Mouse (Mus musculus): Measurements from ENCODE around the gene Krt81. TPM values are rescaled to one million over a fixed set of nuclear protein-coding genes. Genes with fewer than 3 reads are reported as not detected.

Gene Krt81
- polyA plus RNA-seq, 1 experiment from 2014 or later: not detected

DNA sequence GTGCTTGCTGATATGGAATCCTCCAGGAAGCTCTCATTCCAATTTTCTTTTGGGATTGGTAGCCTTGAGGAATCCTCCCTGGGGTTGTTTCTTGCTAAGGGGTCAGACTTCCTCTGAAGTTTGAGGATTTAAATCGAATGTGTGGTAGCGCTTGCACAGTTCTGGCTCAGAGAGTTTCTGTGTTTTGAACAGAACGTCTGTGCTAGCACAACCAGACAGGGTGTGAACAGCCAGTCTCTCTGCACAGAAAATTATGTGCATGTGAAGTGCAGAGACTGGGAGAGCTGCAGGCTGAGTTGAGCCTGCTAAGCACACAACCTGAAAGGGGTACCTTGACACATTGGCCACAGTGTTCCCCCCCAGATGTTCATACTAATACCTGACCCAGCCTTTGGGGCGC, 22.7 kb downstream of the Krt81 start:
- no peaks in the 10 kb centered on the region for H3K36me3 ChIP-seq (replicated peaks)
- WGBS: 85% methylated on average over 4 of the region's 4 CpGs

DNA sequence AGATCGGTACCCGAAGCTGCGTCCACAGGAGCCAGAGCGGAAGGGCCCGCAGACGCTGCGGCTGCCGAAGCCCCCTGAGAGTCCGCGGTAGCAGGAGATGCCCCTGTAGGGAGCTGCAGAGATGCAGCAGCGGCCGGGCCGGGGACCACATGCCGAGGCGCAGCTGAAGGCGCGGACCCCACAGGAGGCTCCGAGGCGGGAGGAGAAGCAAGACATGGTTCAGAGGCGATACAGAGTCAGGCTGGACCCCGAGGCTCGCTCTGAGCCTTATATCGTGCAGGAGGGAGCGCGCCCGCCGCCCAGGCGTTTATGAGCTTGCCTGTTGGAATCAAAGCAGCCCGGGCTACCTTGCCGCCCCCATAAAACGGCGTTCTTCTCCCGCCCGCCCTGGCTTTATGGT, 25.0 kb downstream of the Krt81 start, which contains the start of gene Krt87:
Krt87 (minus strand) TSS at position 250 of the 400 bp plus-strand sequence.
- Histone ChIP-seq H3K9me3 (no peaks in the 10 kb centered on the region), H3K36me3 (replicated peaks) (no peaks in the 10 kb centered on the region), H3K27me3 (ENCODE audit: poor library complexity, severe bottlenecking) (peaks cover 56% of the 10 kb centered on the region), H3K27ac (no peak within 1 kb of the TSS), H3K4me3 (peak within 1 kb of the TSS; percentile 50), H3K4me1 (peaks cover 9% of the 10 kb centered on the region)
- no peak for DNase-seq (ENCODE audit: extremely low spot score, low spot score)
- 3% methylated on average over 34 of the region's 34 CpGs for WGBS

More for the DNA sequence above, 22.7 kb downstream of the Krt81 start:
- Histone ChIP-seq H3K4me1 (peaks cover 9% of the 10 kb centered on the region), H3K9me3 (no peaks in the 10 kb centered on the region), H3K4me3 (no peak overlapping the region), H3K27ac (no peak overlapping the region), H3K27me3 (ENCODE audit: poor library complexity, severe bottlenecking) (peaks cover 56% of the 10 kb centered on the region)
- no peak for DNase-seq (ENCODE audit: extremely low spot score, low spot score)

DNA sequence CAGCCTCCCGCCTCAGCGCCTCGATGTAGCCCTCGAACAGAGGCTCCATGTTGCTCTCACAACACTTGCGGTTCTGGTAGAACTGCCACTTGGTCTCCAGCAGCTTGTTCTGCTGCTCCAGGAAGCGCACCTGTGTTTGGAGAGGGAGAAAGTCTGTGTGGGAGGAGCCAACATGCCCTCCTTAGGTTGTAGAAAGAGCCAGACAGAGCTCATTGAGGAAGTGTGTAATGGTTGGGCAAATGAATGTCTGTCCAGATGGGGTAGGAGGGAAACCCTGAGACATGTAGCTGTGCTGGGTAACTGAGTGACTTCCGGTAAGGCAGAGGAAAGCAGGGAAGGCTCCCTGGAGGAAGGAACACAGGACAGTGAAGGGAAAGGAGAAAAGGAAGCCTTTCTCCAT, 26.9 kb downstream of the Krt81 start:
- H3K27me3 ChIP-seq (ENCODE audit: poor library complexity, severe bottlenecking): peaks cover 56% of the 10 kb centered on the region

DNA sequence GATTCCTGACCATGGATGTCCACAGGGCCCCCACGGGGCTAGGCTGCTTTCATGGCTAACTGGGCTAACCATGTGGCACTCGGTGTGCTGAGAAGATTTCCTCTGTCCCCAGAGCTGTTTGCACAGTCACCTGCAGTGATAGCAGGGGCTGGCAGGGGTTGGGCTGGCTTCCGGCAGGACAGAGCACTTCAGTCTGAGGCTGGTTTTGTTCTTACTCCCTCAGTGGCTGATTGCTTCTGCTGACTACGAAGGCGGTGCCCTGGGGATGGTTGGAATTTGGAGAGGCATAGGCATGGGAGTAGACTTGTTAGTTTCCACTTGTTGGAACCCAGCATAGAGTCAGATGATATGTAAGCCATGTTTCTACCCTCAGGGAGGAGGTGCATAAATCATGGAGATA, 38.6 kb downstream of the Krt81 start:
- no peak overlapping the region for H3K4me3 ChIP-seq

More for the DNA sequence above, 26.9 kb downstream of the Krt81 start:
- 91% methylated on average over 7 of the region's 7 CpGs for WGBS
- H3K4me1 ChIP-seq: peaks cover 9% of the 10 kb centered on the region
- H3K9me3 ChIP-seq: no peaks in the 10 kb centered on the region
- no peak overlapping the region for H3K4me3 ChIP-seq
- DNase-seq (ENCODE audit: extremely low spot score, low spot score): no peak
- H3K27ac ChIP-seq: no peak overlapping the region
- no peaks in the 10 kb centered on the region for H3K36me3 ChIP-seq (replicated peaks)

DNA sequence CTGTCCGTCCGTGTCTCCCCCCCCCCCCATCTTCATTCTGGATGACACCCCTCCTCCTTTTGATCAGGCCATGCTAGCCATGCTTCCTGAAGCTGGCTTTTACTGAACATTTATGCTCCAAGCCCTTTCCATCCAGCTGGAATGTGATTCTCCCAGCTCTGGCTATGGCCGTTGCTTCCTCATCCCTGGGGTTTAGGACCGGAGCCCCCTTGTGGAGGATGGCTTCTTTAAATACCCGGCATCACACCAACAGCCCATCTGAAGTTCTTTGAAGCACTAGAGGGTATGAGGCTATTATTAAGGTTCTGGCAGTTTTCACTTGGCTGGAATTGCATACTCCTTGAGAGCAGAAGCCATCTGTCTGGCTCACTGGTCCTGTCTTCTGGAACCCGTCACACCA, 42.6 kb downstream of the Krt81 start:
- Histone ChIP-seq H3K4me3 (no peak overlapping the region), H3K36me3 (replicated peaks) (no peaks in the 10 kb centered on the region), H3K27me3 (ENCODE audit: poor library complexity, severe bottlenecking) (no peaks in the 10 kb centered on the region), H3K4me1 (peaks cover 4% of the 10 kb centered on the region; the same call in 1 of the 2 replicates), H3K27ac (no peak overlapping the region), H3K9me3 (no peaks in the 10 kb centered on the region)
- WGBS: 65% methylated on average over 6 of the region's 6 CpGs
- DNase-seq (ENCODE audit: extremely low spot score, low spot score): no peak

More for the DNA sequence above, 38.6 kb downstream of the Krt81 start:
- H3K27ac ChIP-seq: no peak overlapping the region
- H3K9me3 ChIP-seq: no peaks in the 10 kb centered on the region
- no peaks in the 10 kb centered on the region for H3K36me3 ChIP-seq (replicated peaks)
- DNase-seq (ENCODE audit: extremely low spot score, low spot score): no peak
- H3K27me3 ChIP-seq (ENCODE audit: poor library complexity, severe bottlenecking): 0 out of 2 replicates have a peak, but pooled peaks cover 3% of the 10 kb centered on the region
- peaks cover 4% of the 10 kb centered on the region; the same call in 1 of the 2 replicates for H3K4me1 ChIP-seq
- WGBS: 28% methylated on average over 5 of the region's 5 CpGs

DNA sequence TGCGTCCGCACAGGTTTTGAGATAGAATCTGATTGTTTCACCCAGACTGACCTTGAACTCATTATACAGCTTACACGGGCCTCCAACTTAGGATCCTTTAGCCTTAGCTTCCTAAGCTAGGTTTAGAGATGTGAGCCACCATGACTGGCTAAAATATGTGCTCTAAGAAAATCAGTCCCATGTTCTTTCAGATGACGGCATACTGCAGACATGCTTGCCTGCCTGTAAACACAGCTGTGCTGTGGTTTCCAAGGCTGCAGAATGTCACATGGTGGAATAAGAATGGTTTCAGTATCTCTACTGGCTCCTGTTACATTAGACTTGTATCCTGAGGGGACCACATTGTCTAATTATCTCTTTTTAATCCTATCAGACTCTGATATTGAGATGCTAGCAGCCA, 44.6 kb downstream of the Krt81 start:
- WGBS: 89% methylated on average over 4 of the region's 4 CpGs
- DNase-seq (ENCODE audit: extremely low spot score, low spot score): no peak
- no peak overlapping the region for H3K27ac ChIP-seq

DNA sequence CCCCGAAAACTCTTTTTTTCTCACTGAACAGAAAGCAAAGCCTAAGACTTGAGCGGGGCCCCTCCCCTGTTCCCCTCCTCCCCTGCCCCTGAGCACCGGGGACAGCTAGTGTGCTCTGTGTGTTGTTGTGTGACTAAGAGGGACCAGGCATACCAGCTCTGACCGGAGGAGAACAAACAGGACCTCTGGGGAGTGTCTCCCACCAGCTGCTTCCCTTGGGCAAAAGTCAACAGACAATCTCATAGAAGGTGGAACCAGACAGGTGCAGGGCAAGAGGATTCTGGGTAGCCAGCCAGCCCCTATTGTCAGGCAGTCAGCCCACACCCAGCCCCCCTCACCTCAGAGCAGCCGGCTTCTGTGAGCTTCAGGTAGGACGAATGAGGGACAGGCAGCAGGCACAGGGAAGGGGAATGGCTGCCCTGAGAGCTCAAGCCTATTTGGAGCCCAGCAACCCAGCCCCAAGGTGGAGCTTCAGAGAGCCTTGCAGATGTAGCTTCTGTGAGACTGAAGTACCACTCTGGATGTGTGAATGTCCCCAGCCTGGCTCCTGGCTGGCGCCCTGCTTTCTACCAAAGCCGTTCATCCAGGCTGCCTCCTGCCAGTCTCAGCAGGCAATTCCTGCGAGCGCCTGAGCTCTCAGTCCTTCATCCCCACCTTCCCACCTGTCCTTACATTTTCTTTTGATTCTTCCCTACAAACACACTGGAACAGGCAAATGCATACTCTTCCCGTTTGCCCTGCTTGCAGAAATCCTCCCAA, 48.6 kb downstream of the Krt81 start:
- Histone ChIP-seq H3K9me3 (no peaks in the 10 kb centered on the region), H3K4me3 (no peak overlapping the region), H3K27ac (no peak overlapping the region), H3K36me3 (replicated peaks) (no peaks in the 10 kb centered on the region), H3K4me1 (peaks cover 42% of the 10 kb centered on the region), H3K27me3 (ENCODE audit: poor library complexity, severe bottlenecking) (peaks cover 55% of the 10 kb centered on the region)
- WGBS: 38% methylated on average over 11 of the region's 11 CpGs
- no peak for DNase-seq (ENCODE audit: extremely low spot score, low spot score)

More for the DNA sequence above, 44.6 kb downstream of the Krt81 start:
- peaks cover 18% of the 10 kb centered on the region for H3K27me3 ChIP-seq (ENCODE audit: poor library complexity, severe bottlenecking)
- H3K4me1 ChIP-seq: peaks cover 14% of the 10 kb centered on the region
- H3K4me3 ChIP-seq: no peak overlapping the region
- H3K9me3 ChIP-seq: no peaks in the 10 kb centered on the region
- no peaks in the 10 kb centered on the region for H3K36me3 ChIP-seq (replicated peaks)

DNA sequence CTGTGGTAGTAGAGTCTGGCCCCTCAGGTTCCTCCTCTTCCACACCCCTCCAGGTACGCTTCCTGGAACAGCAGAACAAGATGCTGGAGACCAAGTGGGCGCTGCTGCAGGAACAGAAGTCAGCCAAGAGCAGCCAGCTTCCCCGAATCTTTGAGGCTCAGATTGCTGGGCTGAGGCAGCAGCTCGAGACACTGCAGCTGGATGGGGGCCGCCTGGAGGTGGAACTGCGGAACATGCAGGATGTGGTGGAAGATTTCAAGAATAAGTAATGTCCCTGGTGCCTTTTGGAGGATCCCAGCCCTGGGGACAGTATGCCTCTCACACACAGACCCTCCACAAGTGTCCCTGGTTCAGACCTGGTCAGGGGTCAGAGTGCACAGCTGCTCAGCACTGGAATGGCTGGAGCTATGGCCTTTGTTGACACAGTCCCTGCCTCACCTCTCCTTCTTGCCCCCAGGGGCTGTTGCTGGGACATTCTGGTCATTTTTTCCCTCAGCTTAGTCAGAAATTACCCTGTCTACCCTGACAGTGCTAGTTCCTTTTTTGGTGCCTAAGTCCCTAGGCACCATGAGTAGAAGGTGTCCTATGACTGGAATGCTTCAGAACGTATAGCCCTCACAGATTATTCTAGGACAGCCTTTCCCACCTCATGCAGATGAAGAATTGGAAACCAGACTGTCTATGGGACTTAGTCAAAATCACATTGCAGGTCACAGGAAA, 49.5 kb downstream of the Krt81 start:
- H3K27ac ChIP-seq: no peak overlapping the region
- no peak for DNase-seq (ENCODE audit: extremely low spot score, low spot score)
- H3K9me3 ChIP-seq: no peaks in the 10 kb centered on the region
- 48% methylated on average over 7 of the region's 7 CpGs for WGBS
- H3K36me3 ChIP-seq (replicated peaks): no peaks in the 10 kb centered on the region
- peaks cover 55% of the 10 kb centered on the region for H3K27me3 ChIP-seq (ENCODE audit: poor library complexity, severe bottlenecking)
- no peak overlapping the region for H3K4me3 ChIP-seq
- H3K4me1 ChIP-seq: peaks cover 42% of the 10 kb centered on the region

DNA sequence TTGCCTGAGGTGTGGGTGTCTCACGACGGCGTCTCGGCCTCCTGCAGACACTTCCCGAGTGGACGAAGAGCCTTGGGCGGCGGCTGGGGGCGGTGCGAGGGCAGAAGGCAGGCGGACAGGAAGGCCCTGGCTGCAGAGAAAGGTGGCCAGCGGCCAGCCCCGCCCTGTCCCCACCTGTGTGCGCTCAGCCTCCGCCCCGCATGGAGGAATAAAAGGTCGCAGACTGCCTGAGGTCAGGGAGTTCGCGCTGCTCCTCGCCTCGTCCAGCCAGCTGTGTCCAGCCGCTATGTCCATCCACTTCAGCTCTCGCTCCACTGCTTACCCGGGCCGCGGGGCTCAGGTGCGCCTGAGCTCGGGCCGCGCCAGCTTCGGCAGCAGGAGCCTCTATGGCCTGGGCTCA, 51.4 kb downstream of the Krt81 start:
- WGBS: 18% methylated on average over 31 of the region's 31 CpGs
- Histone ChIP-seq H3K4me3 (peak overlapping the region; percentile 18), H3K36me3 (replicated peaks) (no peaks in the 10 kb centered on the region), H3K27ac (no peak overlapping the region), H3K27me3 (ENCODE audit: poor library complexity, severe bottlenecking) (peaks cover 55% of the 10 kb centered on the region), H3K4me1 (peaks cover 42% of the 10 kb centered on the region), H3K9me3 (no peaks in the 10 kb centered on the region)
- DNase-seq (ENCODE audit: extremely low spot score, low spot score): no peak

DNA sequence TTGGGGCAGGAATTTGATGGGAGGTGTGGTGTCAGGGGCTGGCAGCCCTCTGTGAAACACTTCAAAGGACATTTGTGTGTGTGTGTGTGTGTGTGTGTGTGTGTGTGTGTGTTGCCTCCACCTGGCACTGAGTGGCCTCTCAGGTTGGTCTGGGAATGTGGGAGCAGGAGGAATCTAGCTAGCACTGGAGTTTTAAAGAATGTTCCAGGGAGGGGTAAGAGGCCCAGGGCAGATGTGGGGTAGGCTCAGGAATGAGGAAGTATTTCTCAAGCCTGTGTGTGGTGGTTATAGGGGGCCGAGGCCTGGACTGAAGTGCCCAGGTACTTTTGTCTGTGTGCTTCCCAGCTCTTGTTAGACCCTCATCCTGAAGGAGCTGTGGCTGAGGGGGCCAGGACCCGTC, 52.8 kb downstream of the Krt81 start, which contains the start of gene Krt7:
Krt7 (plus strand) TSS at position 269 of the 400 bp plus-strand sequence.
- no peak for DNase-seq (ENCODE audit: extremely low spot score, low spot score)
- Histone ChIP-seq H3K4me1 (peaks cover 42% of the 10 kb centered on the region), H3K4me3 (no peak within 1 kb of the TSS), H3K27ac (0 out of 2 replicates have a peak within 1 kb of the TSS, but pooled peaks have one; percentile 40), H3K27me3 (ENCODE audit: poor library complexity, severe bottlenecking) (peaks cover 55% of the 10 kb centered on the region), H3K9me3 (no peaks in the 10 kb centered on the region), H3K36me3 (replicated peaks) (no peaks in the 10 kb centered on the region)
- WGBS: 57% methylated on average over 2 of the region's 2 CpGs
